Mouse (Mus musculus) thymus, postnatal 25 days (tissue): ENCODE data around the gene Sf3b3.
"Not testable (repeated sequence)": the region's sequence is repeated elsewhere in the genome, so short reads cannot be mapped to it uniquely, and the experiment has no call there.

ENCODE experiments used
- DNase-seq: peaks from one replicate; pipeline ENCODE4 v3.0.0; 2022

Gene Sf3b3

GRCm38 (mm10) chr8:110846405-110847170 is at the start of gene Sf3b3, which contains the start of gene Cog4:
Sf3b3 (minus strand) TSS chr8:110846787.
Cog4 (plus strand) TSS chr8:110846600.
- DNase-seq, result peak; percentile 83

GRCm38 (mm10) chr8:110895812-110896211 is 49.2 kb upstream of the Sf3b3 start:
- no peak for DNase-seq

- DNase-seq, result no peak
These were observed 48.7 kb upstream of the Sf3b3 start for GRCm38 (mm10) chr8:110895254-110895653.

- DNase-seq, result no peak
These were observed 48.3 kb upstream of the Sf3b3 start for GRCm38 (mm10) chr8:110894851-110895250.

GRCm38 (mm10) chr8:110892913-110893312 is 46.3 kb upstream of the Sf3b3 start:
- no peak for DNase-seq

GRCm38 (mm10) chr8:110892040-110892439 is 45.5 kb upstream of the Sf3b3 start:
- DNase-seq, result no peak

GRCm38 (mm10) chr8:110889904-110890470 is 43.4 kb upstream of the Sf3b3 start:
- DNase-seq, result no peak

- DNase-seq, result no peak
These were observed 42.3 kb upstream of the Sf3b3 start for GRCm38 (mm10) chr8:110888860-110889259.

GRCm38 (mm10) chr8:110888441-110888840 is 41.9 kb upstream of the Sf3b3 start:
- no peak for DNase-seq

- no peak for DNase-seq
These were observed 41.0 kb upstream of the Sf3b3 start for GRCm38 (mm10) chr8:110887551-110887950.

GRCm38 (mm10) chr8:110886634-110887033 is 40.0 kb upstream of the Sf3b3 start:
- no peak for DNase-seq

GRCm38 (mm10) chr8:110883824-110884223 is 37.2 kb upstream of the Sf3b3 start:
- DNase-seq, result no peak

- DNase-seq, result no peak
These were observed 35.2 kb upstream of the Sf3b3 start for GRCm38 (mm10) chr8:110881741-110882310.

- DNase-seq, result no peak
These were observed 31.3 kb upstream of the Sf3b3 start for GRCm38 (mm10) chr8:110877862-110878261.

GRCm38 (mm10) chr8:110870501-110870900 is 23.9 kb upstream of the Sf3b3 start:
- DNase-seq, result no peak

- not testable (repeated sequence) for DNase-seq
These were observed 14.9 kb upstream of the Sf3b3 start for GRCm38 (mm10) chr8:110861347-110862025.

- no peak for DNase-seq
These were observed 13.3 kb upstream of the Sf3b3 start for GRCm38 (mm10) chr8:110859651-110860501.

GRCm38 (mm10) chr8:110856760-110857461 is 10.3 kb upstream of the Sf3b3 start:
- DNase-seq, result no peak

GRCm38 (mm10) chr8:110856073-110856472 is 9.5 kb upstream of the Sf3b3 start:
- DNase-seq, result not testable (repeated sequence)

- DNase-seq, result no peak
These were observed 4.6 kb upstream of the Sf3b3 start for GRCm38 (mm10) chr8:110851186-110851585.

- no peak for DNase-seq
These were observed 1.3 kb upstream of the Sf3b3 start for GRCm38 (mm10) chr8:110847645-110848495.
